Mouse (Mus musculus) hindbrain, embryonic 10.5 days (tissue): ENCODE results near the gene Ccnjl. TPM values are rescaled to one million over a fixed set of nuclear protein-coding genes. Genes with fewer than 3 reads are reported as not detected.

Experiments
- DNase-seq: peaks from one replicate; pipeline ENCODE4 v3.0.0-alpha.2; 2017; ENCODE audit warnings: low spot score
- H3K27ac ChIP-seq: fragments of 300-500 bp; sonication (generic); 2 replicates; pipeline ENCODE4 v1.5.1; 2016; ENCODE audit warnings: mild to moderate bottlenecking, moderate library complexity
- H3K27me3 ChIP-seq: fragments of 300-500 bp; sonication (generic); 2 replicates; pipeline ENCODE4 v1.6.1; 2016; ENCODE audit warnings: mild to moderate bottlenecking; ENCODE audit not compliant: poor library complexity, insufficient read depth, severe bottlenecking
- H3K36me3 ChIP-seq: fragments of 300-500 bp; sonication (generic); 2 replicates; pipeline ENCODE4 v1.6.1; 2016; ENCODE audit warnings: mild to moderate bottlenecking, moderate library complexity
- H3K4me1 ChIP-seq: fragments of 300-500 bp; sonication (generic); replicated peaks from 2 replicates; pipeline ENCODE4 v1.6.1; 2016; ENCODE audit warnings: mild to moderate bottlenecking
- H3K4me3 ChIP-seq: fragments of 300-500 bp; sonication (generic); 2 replicates; pipeline ENCODE4 v1.5.1; 2016; ENCODE audit warnings: mild to moderate bottlenecking, moderate library complexity
- H3K9me3 ChIP-seq: fragments of 300-500 bp; sonication (generic); 2 replicates; pipeline ENCODE4 v1.6.1; 2016; ENCODE audit warnings: mild to moderate bottlenecking, moderate library complexity
- WGBS: fragments of 180-500 bp; shearing (Covaris S2); methylation state at CpG from one replicate; pipeline ENCODE4 v1.1.7; 2016; 5-methylcytosine and 5-hydroxymethylcytosine counted together
- polyA plus RNA-seq: library from polyadenylated mRNA; unstranded; fragments of >200 nt; fragmentation: Nextera tagmentation; extraction: Ambion mirVana; gene quantifications from 2 replicates; pipeline ENCODE4 v1.2.1, GENCODE M21; 2016

Gene Ccnjl
- polyA plus RNA-seq, 1 experiment from 2014 or later, result 37.4 TPM

DNA sequence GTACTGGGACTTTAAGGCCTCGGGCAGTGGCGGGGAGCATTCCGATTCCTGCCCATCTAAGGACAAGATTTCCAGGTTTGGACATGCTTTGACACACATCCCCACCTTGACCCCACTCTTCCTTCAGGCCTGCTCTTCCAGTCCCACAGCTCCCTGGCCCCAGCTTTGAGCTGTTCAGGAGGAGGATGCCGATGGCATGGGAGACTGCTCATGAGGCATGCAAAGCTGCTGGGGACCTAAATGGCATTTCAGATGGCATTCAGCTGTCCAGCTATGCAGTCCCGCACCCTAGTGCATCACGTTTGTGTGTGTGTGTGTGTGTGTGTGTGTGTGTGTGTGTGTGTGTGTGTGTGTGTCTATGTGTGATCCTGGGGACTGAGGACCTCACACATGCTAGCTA, 8.5 kb downstream of the Ccnjl start:
- Histone ChIP-seq H3K9me3 (no peaks in the 10 kb centered on the region), H3K4me3 (no peak overlapping the region), H3K36me3 (peaks cover 84% of the 10 kb centered on the region), H3K27ac (no peak overlapping the region; the same call in 1 of the 2 replicates), H3K27me3 (no peaks in the 10 kb centered on the region), H3K4me1 (peaks cover 47% of the 10 kb centered on the region)
- no peak for DNase-seq
- WGBS, result 75% methylated on average over 6 of the region's 6 CpGs

GRCm38 (mm10) chr11:43539863-43540262, 11.3 kb downstream of the Ccnjl start:
- peaks cover 84% of the 10 kb centered on the region for H3K36me3 ChIP-seq

GRCm38 (mm10) chr11:43543711-43544466, 15.3 kb downstream of the Ccnjl start:
- WGBS, result 92% methylated on average over 15 of the region's 15 CpGs
- no peak overlapping the region for H3K4me3 ChIP-seq
- H3K4me1 ChIP-seq, result peaks cover 77% of the 10 kb centered on the region
- no peak for DNase-seq
- no peaks in the 10 kb centered on the region for H3K9me3 ChIP-seq
- H3K27me3 ChIP-seq, result no peaks in the 10 kb centered on the region
- no peak overlapping the region for H3K27ac ChIP-seq
- H3K36me3 ChIP-seq, result peaks cover 74% of the 10 kb centered on the region

More at GRCm38 (mm10) chr11:43539863-43540262, 11.3 kb downstream of the Ccnjl start:
- Histone ChIP-seq H3K27ac (peak overlapping the region; percentile 82), H3K4me1 (peaks cover 55% of the 10 kb centered on the region), H3K4me3 (no peak overlapping the region), H3K9me3 (no peaks in the 10 kb centered on the region), H3K27me3 (no peaks in the 10 kb centered on the region)
- 29% methylated on average over 6 of the region's 6 CpGs for WGBS
- peak; percentile 45 for DNase-seq

DNA sequence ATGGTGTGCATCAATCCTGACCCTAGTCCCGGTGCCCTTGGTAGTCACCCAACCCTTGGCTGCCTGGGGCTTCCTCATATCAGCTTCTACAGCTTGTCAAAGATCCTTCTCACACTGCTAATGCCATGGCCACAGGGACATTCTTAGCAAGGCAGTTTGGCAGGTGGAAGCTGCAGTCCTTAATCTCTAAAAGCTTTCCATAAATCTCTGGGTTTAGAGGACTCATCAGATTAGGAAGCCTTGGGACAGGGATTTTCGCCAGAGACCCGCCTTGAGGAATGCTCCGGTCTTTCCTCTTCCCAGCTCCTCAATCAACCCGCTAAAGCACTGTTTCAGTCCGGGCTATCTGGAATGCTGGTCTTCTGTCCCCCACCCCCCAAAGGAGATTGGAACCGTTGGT, 16.2 kb downstream of the Ccnjl start:
- WGBS, result 93% methylated on average over 7 of the region's 7 CpGs
- H3K9me3 ChIP-seq, result no peaks in the 10 kb centered on the region
- peaks cover 78% of the 10 kb centered on the region for H3K4me1 ChIP-seq
- H3K4me3 ChIP-seq, result no peak overlapping the region
- peaks cover 74% of the 10 kb centered on the region for H3K36me3 ChIP-seq
- no peaks in the 10 kb centered on the region for H3K27me3 ChIP-seq
- DNase-seq, result no peak
- no peak overlapping the region for H3K27ac ChIP-seq

- H3K27ac ChIP-seq, result peak overlapping the region; percentile 60
- H3K4me1 ChIP-seq, result peaks cover 74% of the 10 kb centered on the region
- DNase-seq, result no peak
- H3K9me3 ChIP-seq, result no peaks in the 10 kb centered on the region
- 51% methylated on average over 16 of the region's 16 CpGs for WGBS
- no peaks in the 10 kb centered on the region for H3K27me3 ChIP-seq
- peaks cover 76% of the 10 kb centered on the region for H3K36me3 ChIP-seq
- H3K4me3 ChIP-seq, result no peak overlapping the region
Observed at GRCm38 (mm10) chr11:43545873-43546475, 17.4 kb downstream of the Ccnjl start.

DNA sequence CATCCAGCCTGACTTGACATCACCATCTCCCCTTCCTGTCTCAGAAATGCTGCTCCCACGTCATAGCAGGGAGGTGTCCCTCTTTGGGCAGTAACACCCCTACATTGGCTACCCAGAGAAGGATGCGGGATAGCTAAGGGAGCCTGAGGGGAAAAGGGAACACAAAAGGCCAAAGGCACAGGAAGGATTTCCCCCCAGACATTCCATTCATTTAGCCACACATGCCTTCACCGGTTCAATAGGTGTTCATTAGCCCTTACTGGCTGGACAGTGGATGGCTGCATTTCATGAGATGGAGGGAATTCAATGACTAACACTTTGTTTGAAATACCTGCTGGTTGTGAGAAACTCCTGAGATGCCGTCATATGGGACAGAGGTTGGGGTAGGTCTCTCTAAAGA, 18.1 kb downstream of the Ccnjl start:
- 52% methylated on average over 4 of the region's 4 CpGs for WGBS
- no peak for DNase-seq
- Histone ChIP-seq H3K4me3 (no peak overlapping the region), H3K36me3 (peaks cover 77% of the 10 kb centered on the region), H3K27ac (peak overlapping the region; percentile 60), H3K4me1 (peaks cover 74% of the 10 kb centered on the region), H3K9me3 (no peaks in the 10 kb centered on the region), H3K27me3 (no peaks in the 10 kb centered on the region)

DNA sequence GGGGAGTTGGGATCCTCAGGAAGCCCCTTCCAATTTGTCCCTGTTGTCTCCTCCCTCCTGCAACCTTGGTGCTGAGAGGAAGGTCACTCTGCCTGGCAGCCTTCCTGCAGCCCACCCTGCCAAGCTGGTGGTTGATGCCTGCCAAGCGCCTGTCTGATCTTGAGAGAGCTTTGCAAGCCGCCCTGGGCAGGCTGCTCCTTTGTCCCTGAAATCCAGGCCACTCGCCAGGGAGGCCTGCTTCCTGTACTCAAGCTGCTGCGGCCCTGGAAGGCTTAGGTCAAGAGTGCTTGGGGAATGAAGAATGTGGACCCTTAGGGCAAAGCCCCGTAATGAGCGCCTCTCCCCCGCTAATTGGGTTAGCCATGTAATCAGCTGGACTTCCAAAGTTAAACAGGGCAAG, 19.6 kb downstream of the Ccnjl start:
- Histone ChIP-seq H3K4me1 (peaks cover 78% of the 10 kb centered on the region), H3K4me3 (no peak overlapping the region), H3K36me3 (peaks cover 65% of the 10 kb centered on the region), H3K27ac (peak overlapping the region; percentile 84), H3K9me3 (no peaks in the 10 kb centered on the region), H3K27me3 (no peaks in the 10 kb centered on the region)
- 39% methylated on average over 7 of the region's 7 CpGs for WGBS
- peak; percentile 57 for DNase-seq

DNA sequence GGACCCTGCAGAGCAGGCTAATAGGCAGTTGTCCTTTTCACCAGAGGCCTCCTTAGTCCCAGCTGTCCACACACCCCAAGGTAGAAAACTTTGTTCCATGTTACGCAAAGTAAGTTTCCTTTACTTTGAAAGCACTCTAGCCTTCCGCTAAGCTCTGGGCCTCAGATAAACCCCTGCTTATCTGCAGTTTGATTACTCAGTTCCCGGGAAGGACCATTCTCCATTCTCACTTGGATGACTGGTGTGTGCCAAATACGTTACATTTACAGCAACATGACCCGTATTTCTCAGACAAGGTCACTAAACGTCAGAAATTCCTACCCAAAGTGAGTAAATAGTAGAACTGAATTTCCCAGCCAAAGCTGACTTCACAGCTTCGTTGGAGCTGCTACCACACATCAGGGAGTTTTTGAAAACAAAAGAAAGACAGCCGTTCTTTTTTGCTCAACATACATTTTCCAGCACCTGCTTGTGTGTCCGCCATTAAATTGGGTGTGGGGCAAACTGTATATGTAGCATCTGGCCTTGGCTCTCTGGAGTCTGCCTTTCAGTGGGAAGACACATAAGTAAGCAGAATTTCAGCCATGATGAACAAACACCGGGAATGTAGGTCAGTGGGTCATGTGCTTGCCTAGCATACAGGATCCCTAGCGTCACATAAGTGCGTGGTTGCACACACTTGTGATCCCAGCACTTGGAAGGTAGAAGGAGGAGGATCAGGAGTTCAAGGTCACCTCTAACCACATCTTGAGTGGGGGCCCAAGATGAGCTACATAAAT, 20.3 kb downstream of the Ccnjl start:
- H3K4me3 ChIP-seq, result no peak overlapping the region
- no peak for DNase-seq
- peaks cover 79% of the 10 kb centered on the region for H3K4me1 ChIP-seq
- H3K36me3 ChIP-seq, result peaks cover 61% of the 10 kb centered on the region
- H3K9me3 ChIP-seq, result no peaks in the 10 kb centered on the region
- no peaks in the 10 kb centered on the region for H3K27me3 ChIP-seq
- 83% methylated on average over 12 of the region's 12 CpGs for WGBS
- peak overlapping the region; percentile 84 for H3K27ac ChIP-seq

DNA sequence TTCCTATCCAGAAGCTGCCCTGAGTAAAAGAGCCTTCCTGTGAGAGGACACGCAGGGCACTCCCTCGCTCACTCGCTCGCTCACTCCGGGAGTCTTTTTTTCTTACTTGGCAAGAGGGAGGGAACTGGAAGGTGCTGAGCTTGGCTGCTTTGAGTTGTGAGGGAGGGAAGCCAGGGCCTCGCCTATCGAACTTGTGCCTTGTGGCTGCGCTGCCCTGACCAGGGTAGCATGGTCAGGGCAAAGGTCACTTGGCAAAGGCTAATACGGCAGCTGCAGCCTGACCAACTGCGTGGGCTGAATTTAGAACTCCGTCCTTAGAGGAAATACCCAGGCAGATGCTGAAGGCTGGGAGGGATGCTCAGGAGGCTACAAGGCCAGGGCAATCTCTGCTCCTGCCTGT, 21.1 kb downstream of the Ccnjl start:
- Histone ChIP-seq H3K4me3 (no peak overlapping the region), H3K36me3 (peaks cover 60% of the 10 kb centered on the region), H3K27me3 (no peaks in the 10 kb centered on the region), H3K27ac (peak overlapping the region; percentile 74), H3K4me1 (peaks cover 79% of the 10 kb centered on the region), H3K9me3 (no peaks in the 10 kb centered on the region)
- no peak for DNase-seq
- WGBS, result 46% methylated on average over 11 of the region's 11 CpGs

- Histone ChIP-seq H3K36me3 (peaks cover 52% of the 10 kb centered on the region), H3K27ac (peak overlapping the region; percentile 5; the same call in 1 of the 2 replicates), H3K4me3 (no peak overlapping the region), H3K9me3 (no peaks in the 10 kb centered on the region), H3K4me1 (peaks cover 58% of the 10 kb centered on the region), H3K27me3 (no peaks in the 10 kb centered on the region)
- no peak for DNase-seq
- WGBS, result 88% methylated on average over 3 of the region's 3 CpGs
Observed at GRCm38 (mm10) chr11:43551756-43552155, 23.2 kb downstream of the Ccnjl start.

GRCm38 (mm10) chr11:43552675-43553074, 24.1 kb downstream of the Ccnjl start:
- 74% methylated on average over 6 of the region's 6 CpGs for WGBS
- Histone ChIP-seq H3K9me3 (no peaks in the 10 kb centered on the region), H3K36me3 (peaks cover 54% of the 10 kb centered on the region), H3K27me3 (no peaks in the 10 kb centered on the region), H3K4me1 (peaks cover 52% of the 10 kb centered on the region), H3K4me3 (no peak overlapping the region), H3K27ac (no peak overlapping the region)
- DNase-seq, result no peak

- 88% methylated on average over 11 of the region's 11 CpGs for WGBS
- Histone ChIP-seq H3K36me3 (peaks cover 68% of the 10 kb centered on the region), H3K4me3 (no peak overlapping the region), H3K4me1 (peaks cover 57% of the 10 kb centered on the region), H3K27ac (no peak overlapping the region), H3K9me3 (no peaks in the 10 kb centered on the region), H3K27me3 (no peaks in the 10 kb centered on the region)
- no peak for DNase-seq
Observed at GRCm38 (mm10) chr11:43556538-43556937, 28.0 kb downstream of the Ccnjl start.
